Mouse (Mus musculus): ENCODE measurements around the gene Atf6. TPM values are rescaled to one million over a fixed set of nuclear protein-coding genes. Genes with fewer than 3 reads are reported as not detected.

Gene Atf6
- total RNA-seq, 1 experiment: 33.2 TPM

DNA sequence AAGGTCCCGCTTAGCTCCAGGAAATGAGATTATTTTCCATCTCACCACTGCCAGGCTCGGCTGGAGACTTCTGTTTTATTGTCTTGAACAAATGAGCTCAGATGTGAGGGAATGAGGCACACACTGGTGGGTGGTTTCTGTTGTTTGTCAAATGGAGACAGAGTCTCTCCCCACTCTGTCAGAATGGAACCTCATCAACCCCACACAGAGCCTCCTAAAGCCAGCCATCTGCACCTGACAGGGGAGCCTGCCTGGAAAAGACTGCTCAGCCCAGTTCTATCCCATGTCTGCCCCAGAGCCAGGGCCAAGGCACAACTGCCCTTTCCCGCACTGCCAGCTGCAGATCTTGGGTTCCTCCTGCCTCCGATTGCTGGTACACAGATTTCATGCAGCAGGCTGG lies 188.7 kb downstream of the Atf6 start:
- Histone ChIP-seq H3K36me3 (ENCODE audit: control insufficient read depth, insufficient read depth, low read length, poor library complexity, severe bottlenecking) (no peaks in the 10 kb centered on the region), H3K27ac (ENCODE audit: insufficient read depth, low read depth, low read length, poor library complexity, severe bottlenecking) (no peak overlapping the region), H3K9ac (ENCODE audit: insufficient read depth, low read depth, low read length, poor library complexity, severe bottlenecking) (no peak overlapping the region), H3K4me1 (ENCODE audit: control insufficient read depth in 2 of 2, insufficient read depth in 2 of 2, low read length in 2 of 2, poor library complexity in 1 of 2) (no peaks in the 10 kb centered on the region), H3K9me3 (ENCODE audit: control insufficient read depth, insufficient read depth, low read depth, low read length) (no peaks in the 10 kb centered on the region), H3K4me3 (ENCODE audit: insufficient read depth in 1 of 2, low read depth in 1 of 2, low read length in 2 of 2, poor library complexity in 1 of 2, severe bottlenecking in 1 of 2) (no peak overlapping the region)
- TF ChIP-seq ZC3H11A (IDR thresholded peaks at IDR 0.05; ENCODE audit: borderline replicate concordance, low read depth, low read length) (no peak), CHD2 (IDR thresholded peaks at IDR 0.05; ENCODE audit: low read depth, low read length) (no peak), HCFC1 (IDR thresholded peaks at IDR 0.05; ENCODE audit: borderline replicate concordance, insufficient read depth, low read length) (no peak), MAFK (IDR thresholded peaks at IDR 0.05; ENCODE audit: insufficient read depth, low read depth, low read length) (no peak), ZNF384 (IDR thresholded peaks at IDR 0.05; ENCODE audit: low read depth, low read length) (no peak)
- in situ Hi-C loops (cut with MboI; ENCODE audit: low sequenced_read_pairs in 2 of 2, unreplicated experiment in 2 of 2): no loop called here
- no peak for DNase-seq (ENCODE audit: low read depth, low spot score)

GRCm38 (mm10) chr1:170677681-170678080 lies 189.9 kb downstream of the Atf6 start:
- no peak for TF ChIP-seq ZC3H11A (IDR thresholded peaks at IDR 0.05; ENCODE audit: borderline replicate concordance, low read depth, low read length)
- TF ChIP-seq CHD2 (IDR thresholded peaks at IDR 0.05; ENCODE audit: low read depth, low read length): no peak
- no peak for TF ChIP-seq MAFK (IDR thresholded peaks at IDR 0.05; ENCODE audit: insufficient read depth, low read depth, low read length)
- TF ChIP-seq ZNF384 (IDR thresholded peaks at IDR 0.05; ENCODE audit: low read depth, low read length): no peak
- TF ChIP-seq HCFC1 (IDR thresholded peaks at IDR 0.05; ENCODE audit: borderline replicate concordance, insufficient read depth, low read length): no peak
- no peak for DNase-seq (ENCODE audit: low read depth, low spot score)
- Histone ChIP-seq H3K27ac (ENCODE audit: insufficient read depth, low read depth, low read length, poor library complexity, severe bottlenecking) (no peak overlapping the region), H3K36me3 (ENCODE audit: control insufficient read depth, insufficient read depth, low read length, poor library complexity, severe bottlenecking) (no peaks in the 10 kb centered on the region), H3K4me1 (ENCODE audit: control insufficient read depth in 2 of 2, insufficient read depth in 2 of 2, low read length in 2 of 2, poor library complexity in 1 of 2) (no peaks in the 10 kb centered on the region), H3K9ac (ENCODE audit: insufficient read depth, low read depth, low read length, poor library complexity, severe bottlenecking) (no peak overlapping the region), H3K9me3 (ENCODE audit: control insufficient read depth, insufficient read depth, low read depth, low read length) (no peaks in the 10 kb centered on the region), H3K4me3 (ENCODE audit: insufficient read depth in 1 of 2, low read depth in 1 of 2, low read length in 2 of 2, poor library complexity in 1 of 2, severe bottlenecking in 1 of 2) (no peak overlapping the region)
- in situ Hi-C loops (cut with MboI; ENCODE audit: low sequenced_read_pairs in 2 of 2, unreplicated experiment in 2 of 2): no loop called here

GRCm38 (mm10) chr1:170674184-170674775 lies 193.3 kb downstream of the Atf6 start:
- in situ Hi-C loops (cut with MboI; ENCODE audit: low sequenced_read_pairs in 2 of 2, unreplicated experiment in 2 of 2): no loop called here
- H3K36me3 ChIP-seq (ENCODE audit: control insufficient read depth, insufficient read depth, low read length, poor library complexity, severe bottlenecking): no peaks in the 10 kb centered on the region
- no peak overlapping the region for H3K27ac ChIP-seq (ENCODE audit: insufficient read depth, low read depth, low read length, poor library complexity, severe bottlenecking)

DNA sequence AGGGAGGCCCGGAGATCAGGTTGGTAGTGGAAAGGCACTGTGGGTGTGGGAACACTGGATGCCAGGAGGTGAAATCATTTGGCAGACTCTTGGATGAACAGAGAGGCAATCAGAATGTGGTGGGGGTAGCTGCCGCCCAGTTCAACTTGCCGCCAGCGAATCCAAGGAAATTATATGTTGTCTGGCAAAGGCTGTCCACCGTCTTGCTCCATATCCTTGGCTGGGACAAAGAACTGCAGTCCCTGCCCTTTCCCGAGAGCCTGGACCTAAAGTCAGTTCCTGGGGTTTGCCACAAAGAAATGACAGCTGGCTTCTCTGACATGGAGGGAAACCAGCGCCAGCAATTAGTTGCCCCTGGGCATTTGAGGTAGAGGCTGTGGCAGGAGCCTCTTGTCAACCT lies 202.4 kb downstream of the Atf6 start:
- Histone ChIP-seq H3K9ac (ENCODE audit: insufficient read depth, low read depth, low read length, poor library complexity, severe bottlenecking) (no peak overlapping the region), H3K36me3 (ENCODE audit: control insufficient read depth, insufficient read depth, low read length, poor library complexity, severe bottlenecking) (no peaks in the 10 kb centered on the region), H3K9me3 (ENCODE audit: control insufficient read depth, insufficient read depth, low read depth, low read length) (no peaks in the 10 kb centered on the region), H3K4me1 (ENCODE audit: control insufficient read depth in 2 of 2, insufficient read depth in 2 of 2, low read length in 2 of 2, poor library complexity in 1 of 2) (no peaks in the 10 kb centered on the region), H3K27ac (ENCODE audit: insufficient read depth, low read depth, low read length, poor library complexity, severe bottlenecking) (no peak overlapping the region), H3K4me3 (ENCODE audit: insufficient read depth in 1 of 2, low read depth in 1 of 2, low read length in 2 of 2, poor library complexity in 1 of 2, severe bottlenecking in 1 of 2) (no peak overlapping the region)
- no peak for DNase-seq (ENCODE audit: low read depth, low spot score)
- in situ Hi-C loops (cut with MboI; ENCODE audit: low sequenced_read_pairs in 2 of 2, unreplicated experiment in 2 of 2): no loop called here
- no peak for TF ChIP-seq ZNF384 (IDR thresholded peaks at IDR 0.05; ENCODE audit: low read depth, low read length)
- TF ChIP-seq ZC3H11A (IDR thresholded peaks at IDR 0.05; ENCODE audit: borderline replicate concordance, low read depth, low read length): no peak
- no peak for TF ChIP-seq CHD2 (IDR thresholded peaks at IDR 0.05; ENCODE audit: low read depth, low read length)
- TF ChIP-seq MAFK (IDR thresholded peaks at IDR 0.05; ENCODE audit: insufficient read depth, low read depth, low read length): no peak
- no peak for TF ChIP-seq HCFC1 (IDR thresholded peaks at IDR 0.05; ENCODE audit: borderline replicate concordance, insufficient read depth, low read length)

More at GRCm38 (mm10) chr1:170674184-170674775, 193.3 kb downstream of the Atf6 start:
- Histone ChIP-seq H3K4me1 (ENCODE audit: control insufficient read depth in 2 of 2, insufficient read depth in 2 of 2, low read length in 2 of 2, poor library complexity in 1 of 2) (no peaks in the 10 kb centered on the region), H3K4me3 (ENCODE audit: insufficient read depth in 1 of 2, low read depth in 1 of 2, low read length in 2 of 2, poor library complexity in 1 of 2, severe bottlenecking in 1 of 2) (no peak overlapping the region), H3K9me3 (ENCODE audit: control insufficient read depth, insufficient read depth, low read depth, low read length) (no peaks in the 10 kb centered on the region), H3K9ac (ENCODE audit: insufficient read depth, low read depth, low read length, poor library complexity, severe bottlenecking) (no peak overlapping the region)
- TF ChIP-seq MAFK (IDR thresholded peaks at IDR 0.05; ENCODE audit: insufficient read depth, low read depth, low read length) (no peak), ZC3H11A (IDR thresholded peaks at IDR 0.05; ENCODE audit: borderline replicate concordance, low read depth, low read length) (no peak), ZNF384 (IDR thresholded peaks at IDR 0.05; ENCODE audit: low read depth, low read length) (no peak), CHD2 (IDR thresholded peaks at IDR 0.05; ENCODE audit: low read depth, low read length) (no peak), HCFC1 (IDR thresholded peaks at IDR 0.05; ENCODE audit: borderline replicate concordance, insufficient read depth, low read length) (no peak)
- DNase-seq (ENCODE audit: low read depth, low spot score): no peak
